Mouse (Mus musculus) CD4-positive, CD25-positive, alpha-beta regulatory T cell (primary cell): ENCODE data around the gene Gm17545. TPM values are rescaled to one million over a fixed set of nuclear protein-coding genes. Genes with fewer than 3 reads are reported as not detected.

Experiments
- polyA plus RNA-seq: library from polyadenylated mRNA; unstranded; fragments of 100-300 nt; shearing (Covaris generic); gene quantifications from one replicate; pipeline ENCODE4 v1.2.1, GENCODE M21; 2017

Gene Gm17545
- not detected for polyA plus RNA-seq

GRCm38 (mm10) chr9:22453990-22454389 is at the start of gene Gm17545:
Gene Gm17545, plus strand, starts transcription at chr9:22454290.

GRCm38 (mm10) chr9:22411002-22411857 is 42.9 kb upstream of the Gm17545 start, which contains the start of gene 9530077C05Rik:
Gene 9530077C05Rik, plus strand, starts transcription at chr9:22411513.

GRCm38 (mm10) chr9:22469643-22470042 is 15.6 kb downstream of the Gm17545 start, which contains the start of gene Rp9:
Gene Rp9, minus strand, starts transcription at chr9:22469743.

GRCm38 (mm10) chr9:22475424-22475868 is 21.4 kb downstream of the Gm17545 start, which contains the start of gene Bbs9:
Gene Bbs9, plus strand, starts transcription at chr9:22475715.

Other genes starting within 250 kb of the Gm17545 start
- 46.6 TPM for gene Zfp809, start 228.6 kb upstream of the Gm17545 start, polyA plus RNA-seq
- 4.5 TPM for gene Zfp599, start 194.4 kb upstream of the Gm17545 start, polyA plus RNA-seq
- 20.6 TPM for gene Zfp810, start 146.6 kb upstream of the Gm17545 start, polyA plus RNA-seq
- 0.77 TPM for gene Anln, start 65.1 kb upstream of the Gm17545 start, polyA plus RNA-seq
- 0.81 TPM for gene 9530077C05Rik, start 42.8 kb upstream of the Gm17545 start, polyA plus RNA-seq
- 129 TPM for gene Rp9, start 15.5 kb downstream of the Gm17545 start, polyA plus RNA-seq
- 14.3 TPM for gene Bbs9, start 21.4 kb downstream of the Gm17545 start, polyA plus RNA-seq